In the genomic region with DNA sequence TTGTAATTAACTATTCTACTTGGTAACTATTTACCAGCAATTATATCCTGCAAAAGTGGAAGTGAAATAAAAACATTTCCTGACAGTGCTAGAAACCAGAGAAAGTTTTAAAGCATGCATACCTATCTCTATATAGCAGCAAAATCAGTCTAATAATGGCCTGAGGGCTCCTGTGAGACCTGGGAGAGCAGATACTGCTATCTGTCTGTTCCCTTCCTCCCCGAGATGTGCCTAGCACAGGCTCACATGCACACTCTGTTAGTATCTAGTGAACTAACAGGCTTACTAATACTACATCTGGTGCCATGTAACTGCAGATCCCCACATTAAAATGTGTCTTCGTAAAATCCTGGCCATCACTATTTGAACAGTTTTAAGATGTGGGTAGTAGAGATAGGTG, we compare ENCODE assay signal across 15 mouse cellular contexts.
"Had no signal": no experiment of that assay in that cellular context is flagged by ENCODE, and none has a peak within 500 bp of the region (broad histone marks: within the 10 kb centered on the region; RNA-seq: fewer than 3 reads in every experiment).

No protein-coding gene starts in this region.

- H3K4me1 ChIP-seq: intestine, embryonic 15.5 days; kidney, embryonic 15.5 days; limb, embryonic 12.5 days; limb, embryonic 15.5 days; midbrain, embryonic 13.5 days; stomach, embryonic 15.5 days had no signal

- H3K27me3 ChIP-seq: intestine, embryonic 15.5 days; kidney, embryonic 15.5 days; limb, embryonic 12.5 days; limb, embryonic 15.5 days; midbrain, embryonic 13.5 days; stomach, embryonic 15.5 days had no signal

- H3K9ac ChIP-seq: intestine, embryonic 15.5 days; kidney, embryonic 15.5 days; limb, embryonic 12.5 days; limb, embryonic 15.5 days; midbrain, embryonic 13.5 days; stomach, embryonic 15.5 days had no signal

- ATAC-seq: intestine, embryonic 15.5 days; midbrain, embryonic 13.5 days had no signal

- H3K27ac ChIP-seq: intestine, embryonic 15.5 days; kidney, embryonic 15.5 days; limb, embryonic 12.5 days; limb, embryonic 15.5 days; midbrain, embryonic 13.5 days; stomach, embryonic 15.5 days had no signal

- DNase-seq: kidney, adult 11 months; kidney, adult 8-10 months; kidney, postnatal 10 days; kidney, postnatal 36 days; left cerebral cortex, postnatal 4 days; lung, adult 2 months; lung, postnatal 14 days; lung, postnatal 4 days; thymus, postnatal 25 days had no signal

- H3K4me3 ChIP-seq: intestine, embryonic 15.5 days; kidney, embryonic 15.5 days; limb, embryonic 12.5 days; limb, embryonic 15.5 days; midbrain, embryonic 13.5 days; stomach, embryonic 15.5 days had no signal

- H3K4me2 ChIP-seq: intestine, embryonic 15.5 days; kidney, embryonic 15.5 days; limb, embryonic 12.5 days; limb, embryonic 15.5 days; midbrain, embryonic 13.5 days; stomach, embryonic 15.5 days had no signal

- H3K9me3 ChIP-seq: intestine, embryonic 15.5 days; kidney, embryonic 15.5 days; limb, embryonic 12.5 days; limb, embryonic 15.5 days; midbrain, embryonic 13.5 days; stomach, embryonic 15.5 days had no signal
